Mouse (Mus musculus) stomach, postnatal 0 days (tissue): ENCODE results near the gene 4930558K02Rik.

Source experiments
- CTCF ChIP-seq: IDR thresholded peaks from 2 replicates; pipeline ENCODE4 v1.5.1; 2016; ENCODE audit warnings: antibody characterized with exemption, low read depth, mild to moderate bottlenecking, moderate library complexity
- EP300 ChIP-seq: optimal IDR thresholded peaks from 2 replicates; pipeline ENCODE3; 2016; ENCODE audit warnings: antibody characterized with exemption

GRCm38 (mm10) chr1:161992389-161992788 lies 13.0 kb upstream of the 4930558K02Rik start:
- no peak for TF ChIP-seq CTCF
- no peak for TF ChIP-seq EP300
